Mouse (Mus musculus) embryonic facial prominence, embryonic 13.5 days (tissue): ENCODE data around the gene Erc1. TPM values are rescaled to one million over a fixed set of nuclear protein-coding genes. Genes with fewer than 3 reads are reported as not detected.

Source experiments
- ATAC-seq: fragments of 200-750 bp; cut with Nextera tagmentation; 2 replicates; pipeline ENCODE4 v1.8.0; 2017; ENCODE audit warnings: low read depth; ENCODE audit not compliant: insufficient number of reproducible peaks, insufficient read depth, low FRiP score, low TSS enrichment
- H3K27ac ChIP-seq: fragments of 300-500 bp; sonication (generic); 2 replicates; pipeline ENCODE4 v1.5.1; 2015; ENCODE audit warnings: moderate library complexity, mild to moderate bottlenecking, inconsistent platforms
- H3K27me3 ChIP-seq: fragments of 300-500 bp; sonication (generic); 2 replicates; pipeline ENCODE4 v1.6.1; 2015; ENCODE audit warnings: mild to moderate bottlenecking, inconsistent platforms
- H3K36me3 ChIP-seq: fragments of 300-500 bp; sonication (generic); 2 replicates; pipeline ENCODE4 v1.6.1; 2015; ENCODE audit warnings: mild to moderate bottlenecking, inconsistent platforms
- H3K4me1 ChIP-seq: fragments of 300-500 bp; sonication (generic); 2 replicates; pipeline ENCODE4 v1.6.1; 2015; ENCODE audit warnings: inconsistent platforms
- H3K4me2 ChIP-seq: fragments of 300-500 bp; sonication (generic); 2 replicates; pipeline ENCODE4 v1.6.1; 2015; ENCODE audit warnings: moderate library complexity, mild to moderate bottlenecking, inconsistent platforms
- H3K4me3 ChIP-seq: fragments of 300-500 bp; sonication (generic); 2 replicates; pipeline ENCODE4 v1.5.1; 2015; ENCODE audit warnings: mild to moderate bottlenecking, inconsistent platforms
- H3K9ac ChIP-seq: fragments of 300-500 bp; sonication (generic); 2 replicates; pipeline ENCODE4 v1.6.1; 2015; ENCODE audit warnings: mild to moderate bottlenecking, inconsistent platforms
- H3K9me3 ChIP-seq: fragments of 300-500 bp; sonication (generic); 2 replicates; pipeline ENCODE4 v1.6.1; 2016; ENCODE audit warnings: inconsistent platforms
- WGBS: fragments of 180-500 bp; shearing (Covaris S2); methylation state at CpG from one replicate; pipeline ENCODE4 v1.1.7; 2015; ENCODE audit warnings: mixed read lengths; 5-methylcytosine and 5-hydroxymethylcytosine counted together
- polyA plus RNA-seq: library from polyadenylated mRNA; unstranded; fragments of >200 nt; fragmentation: Nextera tagmentation; extraction: Ambion mirVana; gene quantifications from 2 replicates; pipeline ENCODE4 v1.2.1, GENCODE M21; 2015

The Erc1 gene
- polyA plus RNA-seq, 1 experiment from 2014 or later = 27.6 TPM

- H3K4me2 ChIP-seq = no peak overlapping the region
- H3K36me3 ChIP-seq = no peaks in the 10 kb centered on the region
- no peak for ATAC-seq
- H3K27me3 ChIP-seq = no peaks in the 10 kb centered on the region
- H3K27ac ChIP-seq = no peak overlapping the region
- 54% methylated on average over 1 of the region's 1 CpGs for WGBS
- no peak overlapping the region for H3K9ac ChIP-seq
- peaks cover 41% of the 10 kb centered on the region for H3K4me1 ChIP-seq
- no peaks in the 10 kb centered on the region for H3K9me3 ChIP-seq
- H3K4me3 ChIP-seq = no peak overlapping the region
Measured at GRCm38 (mm10) chr6:119584061-119584460, 263.9 kb downstream of the Erc1 start.

GRCm38 (mm10) chr6:119583165-119583564 lies 264.8 kb downstream of the Erc1 start:
- Histone ChIP-seq H3K9me3 (no peaks in the 10 kb centered on the region), H3K4me3 (no peak overlapping the region), H3K4me1 (peaks cover 41% of the 10 kb centered on the region), H3K27ac (no peak overlapping the region), H3K4me2 (no peak overlapping the region), H3K36me3 (no peaks in the 10 kb centered on the region), H3K9ac (no peak overlapping the region), H3K27me3 (no peaks in the 10 kb centered on the region)
- no peak for ATAC-seq
- WGBS = 72% methylated on average over 5 of the region's 5 CpGs

GRCm38 (mm10) chr6:119576706-119577105 lies 271.3 kb downstream of the Erc1 start:
- ATAC-seq = no peak
- H3K4me3 ChIP-seq = no peak overlapping the region
- H3K9me3 ChIP-seq = no peaks in the 10 kb centered on the region
- no peak overlapping the region for H3K9ac ChIP-seq
- WGBS = 86% methylated on average over 4 of the region's 4 CpGs
- no peak overlapping the region for H3K4me2 ChIP-seq
- peaks cover 38% of the 10 kb centered on the region for H3K36me3 ChIP-seq
- no peaks in the 10 kb centered on the region for H3K27me3 ChIP-seq
- no peak overlapping the region for H3K27ac ChIP-seq
- peaks cover 4% of the 10 kb centered on the region for H3K4me1 ChIP-seq

- 91% methylated on average over 12 of the region's 12 CpGs for WGBS
Measured at GRCm38 (mm10) chr6:119575331-119575730, 272.6 kb downstream of the Erc1 start.

GRCm38 (mm10) chr6:119572296-119572695 lies 275.7 kb downstream of the Erc1 start:
- Histone ChIP-seq H3K27me3 (no peaks in the 10 kb centered on the region), H3K4me2 (no peak overlapping the region), H3K4me1 (no peaks in the 10 kb centered on the region), H3K36me3 (peaks cover 43% of the 10 kb centered on the region), H3K27ac (no peak overlapping the region), H3K9ac (no peak overlapping the region), H3K4me3 (no peak overlapping the region), H3K9me3 (no peaks in the 10 kb centered on the region)
- no peak for ATAC-seq
- 83% methylated on average over 7 of the region's 7 CpGs for WGBS

More at GRCm38 (mm10) chr6:119575331-119575730, 272.6 kb downstream of the Erc1 start:
- Histone ChIP-seq H3K4me1 (peaks cover 4% of the 10 kb centered on the region), H3K9me3 (no peaks in the 10 kb centered on the region), H3K36me3 (peaks cover 46% of the 10 kb centered on the region), H3K9ac (no peak overlapping the region), H3K27me3 (no peaks in the 10 kb centered on the region), H3K4me3 (no peak overlapping the region), H3K27ac (no peak overlapping the region), H3K4me2 (no peak overlapping the region)
- ATAC-seq = no peak

- Histone ChIP-seq H3K4me1 (no peaks in the 10 kb centered on the region), H3K9ac (no peak overlapping the region), H3K27me3 (no peaks in the 10 kb centered on the region), H3K4me2 (no peak overlapping the region), H3K9me3 (no peaks in the 10 kb centered on the region), H3K36me3 (peaks cover 43% of the 10 kb centered on the region), H3K4me3 (no peak overlapping the region), H3K27ac (no peak overlapping the region)
- no peak for ATAC-seq
- WGBS = 72% methylated on average over 4 of the region's 4 CpGs
Measured at GRCm38 (mm10) chr6:119570797-119571196, 277.2 kb downstream of the Erc1 start.

GRCm38 (mm10) chr6:119568339-119568738 lies 279.6 kb downstream of the Erc1 start:
- H3K27me3 ChIP-seq = no peaks in the 10 kb centered on the region
- H3K4me2 ChIP-seq = no peak overlapping the region
- peaks cover 22% of the 10 kb centered on the region for H3K36me3 ChIP-seq
- H3K9ac ChIP-seq = no peak overlapping the region
- no peak for ATAC-seq
- H3K9me3 ChIP-seq = no peaks in the 10 kb centered on the region
- H3K27ac ChIP-seq = no peak overlapping the region
- H3K4me1 ChIP-seq = no peaks in the 10 kb centered on the region
- WGBS = 73% methylated on average over 2 of the region's 2 CpGs
- no peak overlapping the region for H3K4me3 ChIP-seq

- Histone ChIP-seq H3K36me3 (peaks cover under 1% of the 10 kb centered on the region; the same call in 1 of the 2 replicates), H3K9ac (no peak overlapping the region), H3K27me3 (no peaks in the 10 kb centered on the region), H3K27ac (0 out of 2 replicates have a peak overlapping the region, but pooled peaks have one; percentile 4), H3K4me1 (no peaks in the 10 kb centered on the region), H3K9me3 (no peaks in the 10 kb centered on the region), H3K4me3 (no peak overlapping the region), H3K4me2 (no peak overlapping the region)
- ATAC-seq = no peak
- 78% methylated on average over 23 of the region's 23 CpGs for WGBS
Measured at GRCm38 (mm10) chr6:119565451-119566379, 282.3 kb downstream of the Erc1 start.

GRCm38 (mm10) chr6:119562558-119562957 lies 285.4 kb downstream of the Erc1 start:
- no peak overlapping the region for H3K27ac ChIP-seq
- H3K4me1 ChIP-seq = no peaks in the 10 kb centered on the region
- 78% methylated on average over 10 of the region's 10 CpGs for WGBS
- no peak overlapping the region for H3K4me3 ChIP-seq
- no peak for ATAC-seq
- H3K9ac ChIP-seq = no peak overlapping the region
- H3K9me3 ChIP-seq = no peaks in the 10 kb centered on the region
- H3K36me3 ChIP-seq = no peaks in the 10 kb centered on the region
- H3K27me3 ChIP-seq = no peaks in the 10 kb centered on the region
- no peak overlapping the region for H3K4me2 ChIP-seq

GRCm38 (mm10) chr6:119558855-119559254 lies 289.1 kb downstream of the Erc1 start:
- no peaks in the 10 kb centered on the region for H3K4me1 ChIP-seq
- no peaks in the 10 kb centered on the region for H3K9me3 ChIP-seq
- H3K36me3 ChIP-seq = no peaks in the 10 kb centered on the region
- H3K4me2 ChIP-seq = no peak overlapping the region
- no peak overlapping the region for H3K4me3 ChIP-seq
- H3K27ac ChIP-seq = no peak overlapping the region
- H3K9ac ChIP-seq = no peak overlapping the region
- no peaks in the 10 kb centered on the region for H3K27me3 ChIP-seq
- no peak for ATAC-seq
- WGBS = 81% methylated on average over 7 of the region's 7 CpGs

- H3K27me3 ChIP-seq = no peaks in the 10 kb centered on the region
- ATAC-seq = no peak
- H3K4me1 ChIP-seq = no peaks in the 10 kb centered on the region
- 72% methylated on average over 8 of the region's 8 CpGs for WGBS
- H3K36me3 ChIP-seq = no peaks in the 10 kb centered on the region
- no peak overlapping the region for H3K9ac ChIP-seq
- no peak overlapping the region for H3K27ac ChIP-seq
- H3K9me3 ChIP-seq = no peaks in the 10 kb centered on the region
- H3K4me2 ChIP-seq = no peak overlapping the region
- no peak overlapping the region for H3K4me3 ChIP-seq
Measured at GRCm38 (mm10) chr6:119554439-119554838, 293.5 kb downstream of the Erc1 start.

- H3K4me1 ChIP-seq = peaks cover 27% of the 10 kb centered on the region
- H3K4me2 ChIP-seq = peak overlapping the region; percentile 92
- peaks cover 25% of the 10 kb centered on the region for H3K27me3 ChIP-seq
- H3K27ac ChIP-seq = no peak overlapping the region
- no peaks in the 10 kb centered on the region for H3K9me3 ChIP-seq
- 1% methylated on average over 14 of the region's 14 CpGs for WGBS
- H3K36me3 ChIP-seq = no peaks in the 10 kb centered on the region
- H3K9ac ChIP-seq = peak overlapping the region; percentile 85
- ATAC-seq = 0 out of 2 replicates have a peak, but pooled peaks have one; percentile 27
- H3K4me3 ChIP-seq = peak overlapping the region; percentile 79
Measured at GRCm38 (mm10) chr6:119544518-119544864, 303.5 kb downstream of the Erc1 start.
